Mouse (Mus musculus) lung, postnatal 0 days (tissue): ENCODE data around the gene Lrrc51.

Experiments used
- CTCF ChIP-seq: IDR thresholded peaks from 2 replicates; pipeline ENCODE4 v1.5.1; 2016; ENCODE audit warnings: antibody characterized with exemption, mild to moderate bottlenecking
- EP300 ChIP-seq: IDR thresholded peaks from 2 replicates; pipeline ENCODE4 v1.6.1; 2016; ENCODE audit warnings: antibody characterized with exemption, mild to moderate bottlenecking, control low read depth

GRCm38 (mm10) chr7:101900331-101901097 is 33.2 kb downstream of the Lrrc51 start:
- TF ChIP-seq CTCF: no peak
- no peak for TF ChIP-seq EP300
